Mouse (Mus musculus): ENCODE data around the gene Rpl41.

GRCm38 (mm10) chr10:128525671-128526308 is 23.3 kb downstream of the Rpl41 start, which contains the start of gene Esyt1:
- TF ChIP-seq EP300 (IDR thresholded peaks at IDR 0.05; ENCODE audit: insufficient read depth, low read depth, low read length) = peak; percentile 69
- TF ChIP-seq CTCF (IDR thresholded peaks at IDR 0.05) = peak; percentile 70
- TF ChIP-seq POLR2A (IDR thresholded peaks at IDR 0.05; ENCODE audit: insufficient read depth, low read depth, low read length) = peak; percentile 73
